Mouse (Mus musculus) cerebellum, adult 2 months (tissue): ENCODE data around the gene Cdh12.

Source experiments
- CTCF ChIP-seq: fragments of 200-500 bp; IDR thresholded peaks from 2 replicates; pipeline ENCODE4 v1.5.1; 2011; ENCODE audit warnings: low read depth, mild to moderate bottlenecking, control low read depth, low read length, moderate library complexity, borderline replicate concordance; ENCODE audit not compliant: insufficient read depth
- POLR2A ChIP-seq: fragments of 200-500 bp; IDR thresholded peaks from 2 replicates; pipeline ENCODE4 v1.6.1; 2011; ENCODE audit warnings: low read length, control low read depth, borderline replicate concordance; ENCODE audit not compliant: insufficient read depth

- TF ChIP-seq CTCF (no peak), POLR2A (no peak)
These were observed 211.2 kb downstream of the Cdh12 start for GRCm38 (mm10) chr15:20660221-20660620.
